Mouse (Mus musculus): ENCODE data around the gene Vps18. TPM values are rescaled to one million over a fixed set of nuclear protein-coding genes. Genes with fewer than 3 reads are reported as not detected.

The Vps18 gene
- polyA plus RNA-seq, 1 experiment from 2014 or later: 13.4 TPM

DNA sequence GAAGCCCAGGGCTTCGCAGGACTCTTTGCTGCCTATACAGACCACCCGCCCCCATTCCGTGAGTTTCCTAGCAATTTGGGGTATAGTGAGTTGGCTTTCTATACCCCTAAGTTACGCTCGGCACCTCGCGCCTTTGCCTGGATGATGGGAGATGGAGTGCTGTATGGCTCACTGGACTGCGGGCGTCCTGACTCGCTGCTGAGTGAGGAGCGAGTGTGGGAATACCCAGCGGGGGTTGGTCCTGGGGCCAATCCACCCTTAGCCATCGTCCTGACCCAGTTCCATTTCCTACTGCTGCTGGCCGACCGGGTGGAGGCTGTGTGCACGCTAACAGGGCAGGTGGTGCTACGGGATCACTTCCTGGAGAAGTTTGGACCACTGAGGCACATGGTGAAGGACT, 4.8 kb downstream of the Vps18 start:
- no peak for DNase-seq (ENCODE audit: low spot score)
- WGBS: 96% methylated on average over 17 of the region's 17 CpGs
- H3K4me2 ChIP-seq (ENCODE audit: low read length): no peak overlapping the region
- no peak overlapping the region for H3K27ac ChIP-seq
- peaks cover 57% of the 10 kb centered on the region for H3K36me3 ChIP-seq (ENCODE audit: insufficient read depth, low read length)
- H3K9me3 ChIP-seq (replicated peaks; ENCODE audit: low read length): no peaks in the 10 kb centered on the region
- no peak for ATAC-seq (replicated peaks; ENCODE audit: low FRiP score, low read depth)
- H3K4me3 ChIP-seq (replicated peaks; ENCODE audit: low read depth, low read length): no peak overlapping the region
- TF ChIP-seq CTCF (IDR thresholded peaks at IDR 0.05; ENCODE audit: low read depth): no peak
- H3K27me3 ChIP-seq (ENCODE audit: insufficient read depth, low read length): no peaks in the 10 kb centered on the region
- H3K4me1 ChIP-seq (replicated peaks; ENCODE audit: insufficient read depth, low read length): 0 out of 2 replicates have a peak, but pooled peaks cover 4% of the 10 kb centered on the region
- H3K9ac ChIP-seq (ENCODE audit: low read depth, low read length): no peak overlapping the region

DNA sequence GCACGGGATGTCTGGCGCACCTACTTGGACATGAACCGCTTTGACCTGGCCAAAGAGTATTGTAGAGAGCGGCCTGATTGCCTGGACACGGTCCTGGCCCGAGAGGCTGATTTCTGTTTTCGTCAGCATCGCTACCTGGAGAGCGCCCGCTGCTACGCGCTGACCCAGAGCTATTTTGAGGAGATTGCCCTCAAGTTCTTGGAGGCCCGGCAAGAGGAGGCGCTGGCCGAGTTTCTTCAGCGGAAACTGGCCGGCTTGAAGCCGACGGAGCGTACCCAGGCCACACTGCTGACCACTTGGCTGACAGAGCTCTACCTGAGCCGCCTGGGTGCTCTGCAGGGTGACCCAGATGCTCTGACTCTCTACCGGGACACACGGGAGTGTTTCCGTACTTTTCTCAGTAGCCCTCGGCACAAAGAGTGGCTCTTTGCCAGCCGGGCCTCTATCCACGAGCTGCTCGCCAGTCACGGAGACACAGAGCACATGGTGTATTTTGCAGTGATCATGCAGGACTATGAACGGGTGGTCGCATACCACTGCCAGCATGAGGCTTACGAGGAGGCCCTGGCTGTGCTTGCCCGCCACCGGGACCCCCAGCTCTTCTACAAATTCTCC, 5.3 kb downstream of the Vps18 start:
- Histone ChIP-seq H3K27ac (no peak overlapping the region), H3K27me3 (ENCODE audit: insufficient read depth, low read length) (no peaks in the 10 kb centered on the region), H3K4me1 (replicated peaks; ENCODE audit: insufficient read depth, low read length) (0 out of 2 replicates have a peak, but pooled peaks cover 4% of the 10 kb centered on the region), H3K4me2 (ENCODE audit: low read length) (no peak overlapping the region), H3K9ac (ENCODE audit: low read depth, low read length) (no peak overlapping the region), H3K9me3 (replicated peaks; ENCODE audit: low read length) (no peaks in the 10 kb centered on the region), H3K4me3 (replicated peaks; ENCODE audit: low read depth, low read length) (no peak overlapping the region), H3K36me3 (ENCODE audit: insufficient read depth, low read length) (peaks cover 57% of the 10 kb centered on the region)
- ATAC-seq (replicated peaks; ENCODE audit: low FRiP score, low read depth) (no peak), DNase-seq (ENCODE audit: low spot score) (no peak)
- no peak for TF ChIP-seq CTCF (IDR thresholded peaks at IDR 0.05; ENCODE audit: low read depth)
- WGBS: 94% methylated on average over 34 of the region's 34 CpGs

DNA sequence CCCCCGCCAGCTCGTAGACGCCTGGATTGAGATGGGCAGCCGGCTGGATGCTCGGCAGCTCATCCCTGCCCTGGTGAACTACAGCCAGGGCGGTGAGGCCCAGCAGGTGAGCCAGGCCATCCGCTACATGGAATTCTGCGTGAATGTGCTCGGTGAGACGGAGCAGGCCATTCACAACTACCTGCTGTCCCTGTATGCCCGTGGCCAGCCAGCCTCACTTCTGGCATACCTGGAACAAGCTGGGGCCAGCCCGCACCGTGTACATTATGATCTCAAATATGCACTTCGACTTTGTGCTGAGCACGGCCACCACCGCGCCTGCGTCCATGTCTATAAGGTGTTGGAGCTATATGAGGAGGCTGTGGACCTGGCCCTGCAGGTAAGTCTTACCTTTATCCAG, 5.9 kb downstream of the Vps18 start:
- TF ChIP-seq CTCF (IDR thresholded peaks at IDR 0.05; ENCODE audit: low read depth): no peak
- ATAC-seq (replicated peaks; ENCODE audit: low FRiP score, low read depth): no peak
- no peaks in the 10 kb centered on the region for H3K27me3 ChIP-seq (ENCODE audit: insufficient read depth, low read length)
- H3K4me3 ChIP-seq (replicated peaks; ENCODE audit: low read depth, low read length): no peak overlapping the region
- no peak overlapping the region for H3K9ac ChIP-seq (ENCODE audit: low read depth, low read length)
- peaks cover 3% of the 10 kb centered on the region; the same call in 1 of the 2 replicates for H3K4me1 ChIP-seq (replicated peaks; ENCODE audit: insufficient read depth, low read length)
- DNase-seq (ENCODE audit: low spot score): no peak
- H3K27ac ChIP-seq: no peak overlapping the region
- H3K9me3 ChIP-seq (replicated peaks; ENCODE audit: low read length): no peaks in the 10 kb centered on the region
- H3K36me3 ChIP-seq (ENCODE audit: insufficient read depth, low read length): peaks cover 57% of the 10 kb centered on the region
- WGBS: 90% methylated on average over 18 of the region's 18 CpGs
- no peak overlapping the region for H3K4me2 ChIP-seq (ENCODE audit: low read length)

GRCm38 (mm10) chr2:119296756-119297155, 8.2 kb downstream of the Vps18 start:
- H3K9me3 ChIP-seq (replicated peaks; ENCODE audit: low read length): no peaks in the 10 kb centered on the region
- WGBS: 86% methylated on average over 12 of the region's 12 CpGs
- no peak for ATAC-seq (replicated peaks; ENCODE audit: low FRiP score, low read depth)

DNA sequence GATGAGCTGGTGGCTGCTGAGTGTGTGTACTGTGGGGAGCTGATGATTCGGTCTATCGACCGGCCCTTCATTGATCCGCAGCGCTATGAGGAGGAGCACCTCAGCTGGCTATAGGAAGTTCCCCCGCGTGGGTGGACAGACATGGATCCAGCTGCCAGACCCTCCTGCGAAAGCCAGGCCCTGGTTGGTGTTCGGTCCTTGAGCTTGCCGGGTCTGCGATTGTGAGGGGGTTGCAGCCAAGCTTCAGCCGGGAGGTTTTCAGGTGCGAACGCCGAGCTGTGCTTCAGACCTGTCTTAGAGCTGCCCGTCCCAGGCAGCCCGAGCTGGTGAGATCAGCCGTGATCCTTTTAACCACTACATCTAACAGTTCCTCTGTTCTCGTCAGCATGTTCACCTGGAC, 9.0 kb downstream of the Vps18 start:
- DNase-seq (ENCODE audit: low spot score) (no peak), ATAC-seq (replicated peaks; ENCODE audit: low FRiP score, low read depth) (no peak)
- no peak overlapping the region for H3K4me2 ChIP-seq (ENCODE audit: low read length)
- TF ChIP-seq CTCF (IDR thresholded peaks at IDR 0.05; ENCODE audit: low read depth): no peak
- peaks cover 41% of the 10 kb centered on the region for H3K36me3 ChIP-seq (ENCODE audit: insufficient read depth, low read length)
- H3K27ac ChIP-seq: no peak overlapping the region
- no peaks in the 10 kb centered on the region for H3K9me3 ChIP-seq (replicated peaks; ENCODE audit: low read length)
- peaks cover 11% of the 10 kb centered on the region for H3K4me1 ChIP-seq (replicated peaks; ENCODE audit: insufficient read depth, low read length)
- no peak overlapping the region for H3K4me3 ChIP-seq (replicated peaks; ENCODE audit: low read depth, low read length)
- H3K9ac ChIP-seq (ENCODE audit: low read depth, low read length): no peak overlapping the region
- WGBS: 92% methylated on average over 19 of the region's 19 CpGs
- no peaks in the 10 kb centered on the region for H3K27me3 ChIP-seq (ENCODE audit: insufficient read depth, low read length)

More at GRCm38 (mm10) chr2:119296756-119297155, 8.2 kb downstream of the Vps18 start:
- Histone ChIP-seq H3K4me3 (replicated peaks; ENCODE audit: low read depth, low read length) (no peak overlapping the region), H3K4me1 (replicated peaks; ENCODE audit: insufficient read depth, low read length) (peaks cover 11% of the 10 kb centered on the region), H3K9ac (ENCODE audit: low read depth, low read length) (no peak overlapping the region), H3K27me3 (ENCODE audit: insufficient read depth, low read length) (no peaks in the 10 kb centered on the region), H3K27ac (no peak overlapping the region), H3K36me3 (ENCODE audit: insufficient read depth, low read length) (peaks cover 47% of the 10 kb centered on the region), H3K4me2 (ENCODE audit: low read length) (no peak overlapping the region)
- no peak for TF ChIP-seq CTCF (IDR thresholded peaks at IDR 0.05; ENCODE audit: low read depth)
- no peak for DNase-seq (ENCODE audit: low spot score)

GRCm38 (mm10) chr2:119298330-119298729, 9.8 kb downstream of the Vps18 start:
- H3K36me3 ChIP-seq (ENCODE audit: insufficient read depth, low read length): peaks cover 34% of the 10 kb centered on the region
- ATAC-seq (replicated peaks; ENCODE audit: low FRiP score, low read depth) (no peak), DNase-seq (ENCODE audit: low spot score) (peak; percentile 84)
- H3K4me3 ChIP-seq (replicated peaks; ENCODE audit: low read depth, low read length): no peak overlapping the region
- no peak overlapping the region for H3K9ac ChIP-seq (ENCODE audit: low read depth, low read length)
- H3K4me2 ChIP-seq (ENCODE audit: low read length): no peak overlapping the region
- H3K4me1 ChIP-seq (replicated peaks; ENCODE audit: insufficient read depth, low read length): peaks cover 11% of the 10 kb centered on the region
- peak; percentile 83 for TF ChIP-seq CTCF (IDR thresholded peaks at IDR 0.05; ENCODE audit: low read depth)
- no peaks in the 10 kb centered on the region for H3K27me3 ChIP-seq (ENCODE audit: insufficient read depth, low read length)
- 44% methylated on average over 5 of the region's 5 CpGs for whole genome bisulfite sequencing
- peak overlapping the region; percentile 27; the same call in 1 of the 2 replicates for H3K27ac ChIP-seq
- H3K9me3 ChIP-seq (replicated peaks; ENCODE audit: low read length): no peaks in the 10 kb centered on the region

All from kidney, postnatal 0 days (tissue).